Mouse (Mus musculus): ENCODE results near the gene Atp6v0d1. TPM values are rescaled to one million over a fixed set of nuclear protein-coding genes. Genes with fewer than 3 reads are reported as not detected.

The Atp6v0d1 gene
- polyA plus RNA-seq, 1 experiment from 2014 or later = 99.2 TPM

- Histone ChIP-seq H3K27me3 (ENCODE audit: control insufficient read depth, insufficient read depth, low read length) (no peaks in the 10 kb centered on the region), H3K4me1 (replicated peaks; ENCODE audit: control insufficient read depth, insufficient read depth, low read length) (no peaks in the 10 kb centered on the region), H3K27ac (ENCODE audit: low read depth, low read length) (no peak overlapping the region), H3K4me2 (ENCODE audit: low read depth, low read length, severe bottlenecking) (no peak overlapping the region), H3K9me3 (ENCODE audit: control insufficient read depth, low read length) (no peaks in the 10 kb centered on the region), H3K4me3 (ENCODE audit: low read depth, low read length) (no peak overlapping the region), H3K9ac (ENCODE audit: low read length) (no peak overlapping the region), H3K36me3 (ENCODE audit: control insufficient read depth, insufficient read depth, low read length) (no peaks in the 10 kb centered on the region)
- 92% methylated on average over 2 of the region's 2 CpGs for WGBS
- no peak for DNase-seq (ENCODE audit: low spot score)
- no peak for ATAC-seq (replicated peaks; ENCODE audit: low FRiP score)
These were observed 13.8 kb downstream of the Atp6v0d1 start for GRCm38 (mm10) chr8:105552032-105552431.

- DNase-seq (ENCODE audit: low spot score) = no peak
- 85% methylated on average over 2 of the region's 2 CpGs for WGBS
- no peaks in the 10 kb centered on the region for H3K27me3 ChIP-seq (ENCODE audit: control insufficient read depth, insufficient read depth, low read length)
These were observed 15.8 kb downstream of the Atp6v0d1 start for GRCm38 (mm10) chr8:105550083-105550482.

GRCm38 (mm10) chr8:105549506-105549905, 16.3 kb downstream of the Atp6v0d1 start:
- no peaks in the 10 kb centered on the region for H3K36me3 ChIP-seq (ENCODE audit: control insufficient read depth, insufficient read depth, low read length)
- H3K4me1 ChIP-seq (replicated peaks; ENCODE audit: control insufficient read depth, insufficient read depth, low read length) = no peaks in the 10 kb centered on the region
- H3K9ac ChIP-seq (ENCODE audit: low read length) = no peak overlapping the region
- no peak overlapping the region for H3K4me3 ChIP-seq (ENCODE audit: low read depth, low read length)
- DNase-seq (ENCODE audit: low spot score) = no peak
- H3K4me2 ChIP-seq (ENCODE audit: low read depth, low read length, severe bottlenecking) = no peak overlapping the region
- H3K27ac ChIP-seq (ENCODE audit: low read depth, low read length) = no peak overlapping the region
- no peak for ATAC-seq (replicated peaks; ENCODE audit: low FRiP score)
- no peaks in the 10 kb centered on the region for H3K27me3 ChIP-seq (ENCODE audit: control insufficient read depth, insufficient read depth, low read length)
- no peaks in the 10 kb centered on the region for H3K9me3 ChIP-seq (ENCODE audit: control insufficient read depth, low read length)
- WGBS = 87% methylated on average over 1 of the region's 1 CpGs

More at GRCm38 (mm10) chr8:105550083-105550482, 15.8 kb downstream of the Atp6v0d1 start:
- Histone ChIP-seq H3K4me3 (ENCODE audit: low read depth, low read length) (no peak overlapping the region), H3K9ac (ENCODE audit: low read length) (no peak overlapping the region), H3K4me1 (replicated peaks; ENCODE audit: control insufficient read depth, insufficient read depth, low read length) (no peaks in the 10 kb centered on the region), H3K9me3 (ENCODE audit: control insufficient read depth, low read length) (no peaks in the 10 kb centered on the region), H3K27ac (ENCODE audit: low read depth, low read length) (no peak overlapping the region), H3K36me3 (ENCODE audit: control insufficient read depth, insufficient read depth, low read length) (no peaks in the 10 kb centered on the region), H3K4me2 (ENCODE audit: low read depth, low read length, severe bottlenecking) (no peak overlapping the region)
- ATAC-seq (replicated peaks; ENCODE audit: low FRiP score) = no peak

- ATAC-seq (replicated peaks; ENCODE audit: low FRiP score) (no peak), DNase-seq (ENCODE audit: low spot score) (no peak)
- no peaks in the 10 kb centered on the region for H3K36me3 ChIP-seq (ENCODE audit: control insufficient read depth, insufficient read depth, low read length)
- H3K9me3 ChIP-seq (ENCODE audit: control insufficient read depth, low read length) = no peaks in the 10 kb centered on the region
- H3K4me3 ChIP-seq (ENCODE audit: low read depth, low read length) = no peak overlapping the region
- WGBS = 85% methylated on average over 6 of the region's 6 CpGs
- H3K4me2 ChIP-seq (ENCODE audit: low read depth, low read length, severe bottlenecking) = no peak overlapping the region
- H3K27me3 ChIP-seq (ENCODE audit: control insufficient read depth, insufficient read depth, low read length) = no peaks in the 10 kb centered on the region
- H3K9ac ChIP-seq (ENCODE audit: low read length) = no peak overlapping the region
- no peak overlapping the region for H3K27ac ChIP-seq (ENCODE audit: low read depth, low read length)
- H3K4me1 ChIP-seq (replicated peaks; ENCODE audit: control insufficient read depth, insufficient read depth, low read length) = no peaks in the 10 kb centered on the region
These were observed 19.2 kb downstream of the Atp6v0d1 start for GRCm38 (mm10) chr8:105546384-105547350.

GRCm38 (mm10) chr8:105545249-105545648, 20.6 kb downstream of the Atp6v0d1 start:
- no peak overlapping the region for H3K9ac ChIP-seq (ENCODE audit: low read length)
- H3K9me3 ChIP-seq (ENCODE audit: control insufficient read depth, low read length) = no peaks in the 10 kb centered on the region
- no peaks in the 10 kb centered on the region for H3K36me3 ChIP-seq (ENCODE audit: control insufficient read depth, insufficient read depth, low read length)
- DNase-seq (ENCODE audit: low spot score) (no peak), ATAC-seq (replicated peaks; ENCODE audit: low FRiP score) (no peak)
- no peaks in the 10 kb centered on the region for H3K4me1 ChIP-seq (replicated peaks; ENCODE audit: control insufficient read depth, insufficient read depth, low read length)
- no peaks in the 10 kb centered on the region for H3K27me3 ChIP-seq (ENCODE audit: control insufficient read depth, insufficient read depth, low read length)
- H3K27ac ChIP-seq (ENCODE audit: low read depth, low read length) = no peak overlapping the region
- no peak overlapping the region for H3K4me2 ChIP-seq (ENCODE audit: low read depth, low read length, severe bottlenecking)
- H3K4me3 ChIP-seq (ENCODE audit: low read depth, low read length) = no peak overlapping the region
- WGBS = 87% methylated on average over 3 of the region's 3 CpGs

GRCm38 (mm10) chr8:105544544-105545205, 21.2 kb downstream of the Atp6v0d1 start:
- no peaks in the 10 kb centered on the region for H3K9me3 ChIP-seq (ENCODE audit: control insufficient read depth, low read length)
- 70% methylated on average over 7 of the region's 7 CpGs for WGBS
- no peak overlapping the region for H3K4me3 ChIP-seq (ENCODE audit: low read depth, low read length)
- DNase-seq (ENCODE audit: low spot score) (no peak), ATAC-seq (replicated peaks; ENCODE audit: low FRiP score) (no peak)
- no peak overlapping the region for H3K9ac ChIP-seq (ENCODE audit: low read length)
- no peaks in the 10 kb centered on the region for H3K36me3 ChIP-seq (ENCODE audit: control insufficient read depth, insufficient read depth, low read length)
- no peak overlapping the region for H3K4me2 ChIP-seq (ENCODE audit: low read depth, low read length, severe bottlenecking)
- H3K4me1 ChIP-seq (replicated peaks; ENCODE audit: control insufficient read depth, insufficient read depth, low read length) = no peaks in the 10 kb centered on the region
- no peaks in the 10 kb centered on the region for H3K27me3 ChIP-seq (ENCODE audit: control insufficient read depth, insufficient read depth, low read length)
- H3K27ac ChIP-seq (ENCODE audit: low read depth, low read length) = no peak overlapping the region

GRCm38 (mm10) chr8:105543703-105544102, 22.1 kb downstream of the Atp6v0d1 start:
- Histone ChIP-seq H3K4me1 (replicated peaks; ENCODE audit: control insufficient read depth, insufficient read depth, low read length) (no peaks in the 10 kb centered on the region), H3K27ac (ENCODE audit: low read depth, low read length) (no peak overlapping the region), H3K9ac (ENCODE audit: low read length) (no peak overlapping the region), H3K4me2 (ENCODE audit: low read depth, low read length, severe bottlenecking) (no peak overlapping the region), H3K4me3 (ENCODE audit: low read depth, low read length) (no peak overlapping the region), H3K9me3 (ENCODE audit: control insufficient read depth, low read length) (no peaks in the 10 kb centered on the region), H3K36me3 (ENCODE audit: control insufficient read depth, insufficient read depth, low read length) (peaks cover 2% of the 10 kb centered on the region; the same call in 1 of the 2 replicates), H3K27me3 (ENCODE audit: control insufficient read depth, insufficient read depth, low read length) (no peaks in the 10 kb centered on the region)
- DNase-seq (ENCODE audit: low spot score) (no peak), ATAC-seq (replicated peaks; ENCODE audit: low FRiP score) (no peak)
- 72% methylated on average over 1 of the region's 1 CpGs for WGBS

GRCm38 (mm10) chr8:105542808-105543207, 23.0 kb downstream of the Atp6v0d1 start:
- WGBS = 91% methylated on average over 2 of the region's 2 CpGs
- Histone ChIP-seq H3K9ac (ENCODE audit: low read length) (no peak overlapping the region), H3K27ac (ENCODE audit: low read depth, low read length) (no peak overlapping the region), H3K36me3 (ENCODE audit: control insufficient read depth, insufficient read depth, low read length) (peaks cover 3% of the 10 kb centered on the region; the same call in 1 of the 2 replicates), H3K4me2 (ENCODE audit: low read depth, low read length, severe bottlenecking) (no peak overlapping the region), H3K9me3 (ENCODE audit: control insufficient read depth, low read length) (no peaks in the 10 kb centered on the region), H3K27me3 (ENCODE audit: control insufficient read depth, insufficient read depth, low read length) (no peaks in the 10 kb centered on the region), H3K4me1 (replicated peaks; ENCODE audit: control insufficient read depth, insufficient read depth, low read length) (no peaks in the 10 kb centered on the region), H3K4me3 (ENCODE audit: low read depth, low read length) (no peak overlapping the region)
- ATAC-seq (replicated peaks; ENCODE audit: low FRiP score) (no peak), DNase-seq (ENCODE audit: low spot score) (no peak)
